Mouse (Mus musculus): ENCODE data around the gene Psmd7. TPM values are rescaled to one million over a fixed set of nuclear protein-coding genes. Genes with fewer than 3 reads are reported as not detected.

The Psmd7 gene
- polyA plus RNA-seq, 1 experiment from 2014 or later, result 266 TPM

DNA sequence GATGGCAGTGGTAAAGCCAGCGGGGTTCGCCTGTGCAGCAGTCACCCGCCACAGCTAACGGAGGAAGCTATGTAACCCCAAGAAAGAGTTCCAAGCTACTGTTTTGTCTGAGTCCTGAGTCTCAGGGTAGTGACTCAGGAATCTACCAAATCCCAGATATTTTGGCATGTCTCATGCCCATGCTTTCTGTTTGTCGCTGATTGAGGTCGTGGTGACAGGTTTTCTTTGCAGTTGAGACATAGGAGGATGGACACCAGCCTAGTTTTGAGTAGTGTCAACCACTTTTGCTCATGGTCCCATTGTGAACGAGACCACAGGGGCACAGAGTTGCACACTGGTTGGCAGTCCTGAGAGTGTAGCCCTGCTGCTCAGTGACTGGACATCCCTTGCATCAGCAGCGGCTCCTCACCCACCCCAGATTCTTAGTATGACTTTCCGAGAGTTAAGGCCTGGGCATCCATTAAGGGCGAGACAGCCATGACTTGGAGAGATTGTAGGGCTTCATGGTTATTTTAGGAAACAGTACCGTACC lies 42.6 kb downstream of the Psmd7 start:
- no peak overlapping the region for H3K4me2 ChIP-seq (replicated peaks; ENCODE audit: low read depth, low read length)
- no peak overlapping the region for H3K27ac ChIP-seq (ENCODE audit: low read depth, low read length)
- H3K36me3 ChIP-seq (ENCODE audit: control insufficient read depth, insufficient read depth, low read length), result peaks cover 13% of the 10 kb centered on the region; the same call in 1 of the 2 replicates
- no peak overlapping the region for H3K4me3 ChIP-seq (ENCODE audit: low read length)
- no peaks in the 10 kb centered on the region for H3K27me3 ChIP-seq (ENCODE audit: control insufficient read depth, insufficient read depth, low read length)
- H3K9me3 ChIP-seq (ENCODE audit: control insufficient read depth, low read length), result no peaks in the 10 kb centered on the region
- ATAC-seq (ENCODE audit: low FRiP score, low TSS enrichment), result no peak
- H3K4me1 ChIP-seq (ENCODE audit: control insufficient read depth, insufficient read depth, low read length), result peaks cover 8% of the 10 kb centered on the region
- H3K9ac ChIP-seq (ENCODE audit: low read depth, low read length), result no peak overlapping the region
- WGBS, result 94% methylated on average over 11 of the region's 11 CpGs

DNA sequence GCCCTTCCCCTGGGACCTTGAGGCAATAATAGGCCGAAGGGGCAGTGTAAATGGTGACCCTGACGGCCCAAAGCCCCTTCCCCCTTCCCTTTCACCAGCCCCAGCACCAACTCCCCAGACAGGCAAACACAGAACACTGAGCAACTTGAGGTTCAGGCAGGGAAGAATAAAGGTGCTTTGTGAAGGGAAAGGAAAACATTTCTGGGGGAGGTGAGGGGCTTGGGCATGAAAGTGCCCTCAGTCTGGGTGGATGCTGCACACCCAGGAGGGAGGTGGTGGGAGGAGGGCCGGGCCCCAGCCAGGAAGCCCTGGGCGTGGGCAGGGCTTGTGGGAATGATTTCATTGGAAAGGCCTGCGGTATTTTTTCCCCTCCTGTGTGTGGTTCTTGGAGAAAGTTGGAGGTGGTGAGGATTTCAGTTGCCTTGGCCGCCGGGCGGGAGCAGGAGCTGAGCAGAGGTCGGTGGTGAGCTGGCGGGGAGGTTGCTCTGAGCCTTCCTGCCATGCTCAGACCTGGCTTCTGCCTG lies 43.6 kb downstream of the Psmd7 start:
- WGBS, result 35% methylated on average over 10 of the region's 10 CpGs
- H3K36me3 ChIP-seq (ENCODE audit: control insufficient read depth, insufficient read depth, low read length), result peaks cover 9% of the 10 kb centered on the region; the same call in 1 of the 2 replicates
- H3K4me3 ChIP-seq (ENCODE audit: low read length), result no peak overlapping the region
- peak; percentile 59 for ATAC-seq (ENCODE audit: low FRiP score, low TSS enrichment)
- H3K9me3 ChIP-seq (ENCODE audit: control insufficient read depth, low read length), result no peaks in the 10 kb centered on the region
- peak overlapping the region; percentile 73; the same call in 1 of the 2 replicates for H3K27ac ChIP-seq (ENCODE audit: low read depth, low read length)
- H3K27me3 ChIP-seq (ENCODE audit: control insufficient read depth, insufficient read depth, low read length), result no peaks in the 10 kb centered on the region
- peaks cover 8% of the 10 kb centered on the region for H3K4me1 ChIP-seq (ENCODE audit: control insufficient read depth, insufficient read depth, low read length)
- H3K9ac ChIP-seq (ENCODE audit: low read depth, low read length), result peak overlapping the region; percentile 38
- no peak overlapping the region for H3K4me2 ChIP-seq (replicated peaks; ENCODE audit: low read depth, low read length)

DNA sequence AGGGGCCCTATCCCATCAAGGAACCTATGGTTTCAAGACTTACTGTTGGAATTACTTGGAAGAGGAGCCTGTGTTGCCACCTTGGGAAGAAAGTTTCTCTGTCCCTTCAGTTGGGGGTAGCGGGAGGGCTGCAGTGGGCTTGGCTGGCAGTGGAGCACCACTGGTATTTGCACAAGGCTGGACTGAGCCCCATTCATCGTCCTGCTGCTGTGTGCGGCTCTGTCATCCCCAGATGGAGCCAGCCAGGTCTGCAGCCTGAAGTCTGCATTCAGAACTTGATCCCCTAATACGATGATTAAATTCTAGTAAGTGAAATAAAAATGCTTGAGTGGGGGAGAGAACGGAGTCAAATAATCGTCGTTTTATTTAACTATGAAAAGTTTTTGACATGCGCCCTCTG lies 44.1 kb downstream of the Psmd7 start:
- H3K4me3 ChIP-seq (ENCODE audit: low read length), result no peak overlapping the region
- no peak for ATAC-seq (ENCODE audit: low FRiP score, low TSS enrichment)
- WGBS, result 60% methylated on average over 8 of the region's 8 CpGs
- H3K9me3 ChIP-seq (ENCODE audit: control insufficient read depth, low read length), result no peaks in the 10 kb centered on the region
- peaks cover 8% of the 10 kb centered on the region for H3K4me1 ChIP-seq (ENCODE audit: control insufficient read depth, insufficient read depth, low read length)
- H3K36me3 ChIP-seq (ENCODE audit: control insufficient read depth, insufficient read depth, low read length), result 0 out of 2 replicates have a peak, but pooled peaks cover 5% of the 10 kb centered on the region
- H3K27me3 ChIP-seq (ENCODE audit: control insufficient read depth, insufficient read depth, low read length), result no peaks in the 10 kb centered on the region
- no peak overlapping the region for H3K27ac ChIP-seq (ENCODE audit: low read depth, low read length)
- no peak overlapping the region for H3K9ac ChIP-seq (ENCODE audit: low read depth, low read length)
- H3K4me2 ChIP-seq (replicated peaks; ENCODE audit: low read depth, low read length), result no peak overlapping the region

DNA sequence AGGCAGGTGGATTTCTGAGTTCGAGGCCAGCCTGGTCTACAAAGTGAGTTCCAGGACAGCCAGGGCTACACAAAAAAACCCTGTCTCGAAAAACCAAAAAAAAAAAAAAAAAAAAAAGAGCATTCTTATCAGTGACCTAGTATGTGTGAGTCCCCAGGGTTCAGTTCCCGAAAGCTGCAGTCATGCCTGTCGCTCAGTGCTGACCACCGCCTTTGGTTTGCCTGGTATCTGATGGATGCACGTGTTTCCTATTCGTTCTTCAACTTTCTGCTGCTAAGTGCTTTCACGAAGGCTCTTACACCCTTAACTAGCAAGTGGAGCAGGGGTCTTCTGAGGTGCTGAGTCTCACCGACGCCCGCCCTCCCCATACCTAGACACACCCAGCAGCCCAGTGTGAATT lies 44.5 kb downstream of the Psmd7 start:
- H3K36me3 ChIP-seq (ENCODE audit: control insufficient read depth, insufficient read depth, low read length), result 0 out of 2 replicates have a peak, but pooled peaks cover 5% of the 10 kb centered on the region
- 94% methylated on average over 10 of the region's 11 CpGs for WGBS
- no peaks in the 10 kb centered on the region for H3K27me3 ChIP-seq (ENCODE audit: control insufficient read depth, insufficient read depth, low read length)
- no peak overlapping the region for H3K4me2 ChIP-seq (replicated peaks; ENCODE audit: low read depth, low read length)
- H3K9ac ChIP-seq (ENCODE audit: low read depth, low read length), result no peak overlapping the region
- no peak overlapping the region for H3K27ac ChIP-seq (ENCODE audit: low read depth, low read length)
- no peak for ATAC-seq (ENCODE audit: low FRiP score, low TSS enrichment)
- no peak overlapping the region for H3K4me3 ChIP-seq (ENCODE audit: low read length)
- H3K4me1 ChIP-seq (ENCODE audit: control insufficient read depth, insufficient read depth, low read length), result peaks cover 8% of the 10 kb centered on the region
- H3K9me3 ChIP-seq (ENCODE audit: control insufficient read depth, low read length), result no peaks in the 10 kb centered on the region

DNA sequence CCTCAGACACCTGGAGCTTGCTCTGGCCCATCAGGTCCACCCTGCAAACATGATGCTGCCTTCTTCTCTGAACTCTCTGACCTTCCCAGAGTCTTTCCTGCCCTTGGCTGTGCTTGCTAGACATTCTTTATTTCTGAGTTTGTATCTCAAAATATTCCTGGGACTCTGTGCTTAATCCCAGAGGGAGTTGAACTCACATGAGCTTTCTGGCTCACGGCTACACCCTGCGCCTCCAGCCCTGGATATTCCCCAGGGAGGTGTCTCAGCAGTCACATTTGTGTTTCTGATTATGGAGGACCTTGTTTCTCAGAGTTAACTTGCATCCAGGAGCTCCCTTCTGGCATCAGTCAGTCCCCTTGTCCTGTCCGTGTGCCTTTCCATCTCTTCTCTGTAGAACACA lies 46.1 kb downstream of the Psmd7 start:
- no peaks in the 10 kb centered on the region for H3K9me3 ChIP-seq (ENCODE audit: control insufficient read depth, low read length)
- H3K4me2 ChIP-seq (replicated peaks; ENCODE audit: low read depth, low read length), result no peak overlapping the region
- no peak overlapping the region for H3K4me3 ChIP-seq (ENCODE audit: low read length)
- H3K27ac ChIP-seq (ENCODE audit: low read depth, low read length), result no peak overlapping the region
- peaks cover 8% of the 10 kb centered on the region for H3K4me1 ChIP-seq (ENCODE audit: control insufficient read depth, insufficient read depth, low read length)
- H3K9ac ChIP-seq (ENCODE audit: low read depth, low read length), result no peak overlapping the region
- no peaks in the 10 kb centered on the region for H3K27me3 ChIP-seq (ENCODE audit: control insufficient read depth, insufficient read depth, low read length)
- ATAC-seq (ENCODE audit: low FRiP score, low TSS enrichment), result no peak
- 83% methylated on average over 3 of the region's 3 CpGs for WGBS
- H3K36me3 ChIP-seq (ENCODE audit: control insufficient read depth, insufficient read depth, low read length), result 0 out of 2 replicates have a peak, but pooled peaks cover 5% of the 10 kb centered on the region

DNA sequence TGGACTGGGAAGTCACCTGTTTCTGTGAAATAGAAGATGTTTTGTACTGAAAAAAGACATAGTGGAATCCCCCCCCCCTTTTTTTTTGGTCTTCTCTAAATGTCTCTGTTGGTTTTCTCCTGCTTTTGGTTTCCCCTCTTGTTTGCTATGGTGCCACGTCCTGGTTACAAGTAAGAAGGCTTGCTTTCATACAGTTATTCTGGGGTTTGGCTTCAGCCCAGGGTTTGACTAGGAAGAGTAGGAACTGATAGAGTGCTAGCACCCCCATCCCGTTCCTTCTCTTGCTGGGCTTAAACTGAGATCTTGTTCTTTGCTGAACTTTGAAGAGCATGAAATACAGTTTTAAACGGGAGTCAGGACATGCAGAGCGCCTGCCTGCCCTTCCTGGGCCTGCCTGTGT lies 46.9 kb downstream of the Psmd7 start:
- ATAC-seq (ENCODE audit: low FRiP score, low TSS enrichment), result no peak
- no peaks in the 10 kb centered on the region for H3K27me3 ChIP-seq (ENCODE audit: control insufficient read depth, insufficient read depth, low read length)
- H3K36me3 ChIP-seq (ENCODE audit: control insufficient read depth, insufficient read depth, low read length), result 0 out of 2 replicates have a peak, but pooled peaks cover 5% of the 10 kb centered on the region
- no peak overlapping the region for H3K4me2 ChIP-seq (replicated peaks; ENCODE audit: low read depth, low read length)
- WGBS, result 85% methylated on average over 4 of the region's 4 CpGs
- no peak overlapping the region for H3K27ac ChIP-seq (ENCODE audit: low read depth, low read length)
- peaks cover 8% of the 10 kb centered on the region for H3K4me1 ChIP-seq (ENCODE audit: control insufficient read depth, insufficient read depth, low read length)
- H3K9ac ChIP-seq (ENCODE audit: low read depth, low read length), result no peak overlapping the region
- no peaks in the 10 kb centered on the region for H3K9me3 ChIP-seq (ENCODE audit: control insufficient read depth, low read length)
- H3K4me3 ChIP-seq (ENCODE audit: low read length), result no peak overlapping the region

DNA sequence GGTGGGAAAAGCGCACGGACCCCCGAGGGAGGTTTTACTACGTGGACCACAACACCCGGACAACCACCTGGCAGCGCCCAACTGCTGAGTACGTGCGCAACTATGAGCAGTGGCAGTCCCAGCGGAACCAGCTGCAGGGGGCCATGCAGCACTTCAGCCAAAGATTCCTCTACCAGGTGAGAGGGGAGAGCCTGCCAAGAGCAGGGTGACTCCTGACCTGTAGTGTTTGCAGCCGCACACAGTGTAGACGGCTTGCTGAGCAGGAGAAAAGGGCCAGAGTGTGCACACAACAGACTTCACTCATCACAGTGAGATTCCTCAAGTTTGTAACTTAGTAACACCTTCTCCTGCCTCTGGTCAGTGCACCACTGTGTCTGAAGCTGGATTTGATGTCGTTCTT lies 47.6 kb downstream of the Psmd7 start:
- 91% methylated on average over 12 of the region's 12 CpGs for WGBS
- Histone ChIP-seq H3K9me3 (ENCODE audit: control insufficient read depth, low read length) (no peaks in the 10 kb centered on the region), H3K4me2 (replicated peaks; ENCODE audit: low read depth, low read length) (no peak overlapping the region), H3K4me1 (ENCODE audit: control insufficient read depth, insufficient read depth, low read length) (peaks cover 8% of the 10 kb centered on the region), H3K9ac (ENCODE audit: low read depth, low read length) (no peak overlapping the region), H3K27ac (ENCODE audit: low read depth, low read length) (no peak overlapping the region), H3K27me3 (ENCODE audit: control insufficient read depth, insufficient read depth, low read length) (no peaks in the 10 kb centered on the region), H3K36me3 (ENCODE audit: control insufficient read depth, insufficient read depth, low read length) (0 out of 2 replicates have a peak, but pooled peaks cover 5% of the 10 kb centered on the region), H3K4me3 (ENCODE audit: low read length) (no peak overlapping the region)
- no peak for ATAC-seq (ENCODE audit: low FRiP score, low TSS enrichment)

DNA sequence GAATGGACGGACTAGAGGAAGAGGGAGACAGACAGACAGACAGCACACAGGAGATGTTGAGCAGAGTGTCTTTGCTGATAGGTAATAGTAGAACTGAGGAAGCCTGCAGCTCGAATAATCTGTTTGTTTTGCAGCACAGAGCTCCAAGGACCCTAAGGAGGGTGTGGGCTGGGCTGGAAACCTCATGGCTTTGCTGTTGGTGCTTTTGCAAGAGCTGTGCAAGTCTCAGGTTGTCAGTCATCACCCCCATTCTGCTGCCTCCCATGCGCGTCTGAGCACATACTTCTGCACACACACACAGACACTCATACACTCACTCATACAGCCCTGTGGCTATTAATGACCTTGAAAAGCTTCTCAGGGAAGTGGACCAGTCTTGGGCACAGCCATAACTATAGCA lies 50.8 kb downstream of the Psmd7 start:
- WGBS, result 69% methylated on average over 4 of the region's 4 CpGs
- no peak for ATAC-seq (ENCODE audit: low FRiP score, low TSS enrichment)
- Histone ChIP-seq H3K4me2 (replicated peaks; ENCODE audit: low read depth, low read length) (no peak overlapping the region), H3K9me3 (ENCODE audit: control insufficient read depth, low read length) (no peaks in the 10 kb centered on the region), H3K4me3 (ENCODE audit: low read length) (no peak overlapping the region), H3K36me3 (ENCODE audit: control insufficient read depth, insufficient read depth, low read length) (peaks cover 8% of the 10 kb centered on the region), H3K27me3 (ENCODE audit: control insufficient read depth, insufficient read depth, low read length) (no peaks in the 10 kb centered on the region), H3K27ac (ENCODE audit: low read depth, low read length) (no peak overlapping the region), H3K9ac (ENCODE audit: low read depth, low read length) (no peak overlapping the region), H3K4me1 (ENCODE audit: control insufficient read depth, insufficient read depth, low read length) (no peaks in the 10 kb centered on the region)

Measured in kidney, embryonic 14.5 days (tissue).